Mouse (Mus musculus) midbrain, embryonic 11.5 days (tissue): ENCODE measurements at regions not wholly inside any gene's neighbourhood (a gene's known extent, or its start where the extent isn't known, plus 50 kb on each side); places are given as distances from the start of the nearest gene placed in this dataset.
A peak's percentile ranks its signal among the peaks of the same experiment; 100 is the strongest.

Experiments
- ATAC-seq: fragments of 200-750 bp; cut with Nextera tagmentation; 2 replicates; pipeline ENCODE4 v1.8.0; 2017; ENCODE audit warnings: moderate TSS enrichment, moderate library complexity; ENCODE audit not compliant: low FRiP score
- DNase-seq: peaks from one replicate; pipeline ENCODE4 v3.0.0; 2015; ENCODE audit warnings: low spot score; ENCODE audit errors: missing footprints
- H3K27ac ChIP-seq: fragments of 300-500 bp; sonication (generic); 2 replicates; pipeline ENCODE4 v1.5.1; 2014; ENCODE audit warnings: low read depth, low read length
- H3K27me3 ChIP-seq: fragments of 300-500 bp; sonication (generic); 2 replicates; pipeline ENCODE4 v1.6.1; 2014; ENCODE audit warnings: mild to moderate bottlenecking, low read length, moderate library complexity, mixed read lengths; ENCODE audit not compliant: control insufficient read depth, insufficient read depth
- H3K36me3 ChIP-seq: fragments of 300-500 bp; sonication (generic); 2 replicates; pipeline ENCODE4 v1.6.1; 2014; ENCODE audit warnings: mild to moderate bottlenecking, low read length, moderate library complexity, mixed read lengths; ENCODE audit not compliant: control insufficient read depth, insufficient read depth
- H3K4me1 ChIP-seq: fragments of 300-500 bp; sonication (generic); 2 replicates; pipeline ENCODE4 v1.6.1; 2014; ENCODE audit warnings: low read length; ENCODE audit not compliant: control insufficient read depth, insufficient read depth
- H3K4me2 ChIP-seq: fragments of 300-500 bp; sonication (generic); 2 replicates; pipeline ENCODE4 v1.6.1; 2014; ENCODE audit warnings: mild to moderate bottlenecking, moderate library complexity
- H3K4me3 ChIP-seq: fragments of 300-500 bp; sonication (generic); 2 replicates; pipeline ENCODE4 v1.5.1; 2014; ENCODE audit warnings: low read depth, low read length
- H3K9ac ChIP-seq: fragments of 300-500 bp; sonication (generic); 2 replicates; pipeline ENCODE4 v1.6.1; 2014; ENCODE audit warnings: low read length
- H3K9me3 ChIP-seq: fragments of 300-500 bp; sonication (generic); 2 replicates; pipeline ENCODE4 v1.6.1; 2016; ENCODE audit warnings: low read length; ENCODE audit not compliant: control insufficient read depth
- WGBS: fragments of 180-500 bp; shearing (Covaris S2); extraction: QIAGEN DNeasy Blood & Tissue Kit; methylation state at CpG from one replicate; pipeline ENCODE4 v1.1.7; 2014; 5-methylcytosine and 5-hydroxymethylcytosine counted together

DNA sequence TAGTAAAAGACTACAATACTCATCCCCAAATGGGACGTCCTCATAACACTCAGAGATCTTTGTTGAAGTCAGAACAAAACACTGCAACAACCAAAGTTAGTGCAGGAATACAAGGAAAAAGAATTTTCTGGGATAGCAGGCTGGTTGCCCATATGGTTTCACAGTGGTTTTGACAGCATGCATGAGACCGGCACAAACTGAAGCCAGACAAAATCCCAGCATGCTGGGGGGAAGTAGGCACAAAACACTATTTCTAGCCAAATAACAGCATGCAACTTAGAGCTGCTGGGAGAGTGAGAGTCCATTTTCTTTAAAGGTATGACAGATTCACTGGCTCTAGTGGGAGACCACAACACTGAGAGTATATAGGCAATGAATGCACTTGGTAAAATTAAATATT lies 619.1 kb upstream of the Manea start:
- DNase-seq (no peak), ATAC-seq (no peak)
- Histone ChIP-seq H3K4me2 (no peak overlapping the region), H3K27me3 (no peaks in the 10 kb centered on the region), H3K27ac (no peak overlapping the region), H3K9ac (no peak overlapping the region), H3K36me3 (no peaks in the 10 kb centered on the region), H3K4me1 (no peaks in the 10 kb centered on the region), H3K4me3 (no peak overlapping the region), H3K9me3 (no peaks in the 10 kb centered on the region)
- 86% methylated on average over 2 of the region's 2 CpGs for WGBS

DNA sequence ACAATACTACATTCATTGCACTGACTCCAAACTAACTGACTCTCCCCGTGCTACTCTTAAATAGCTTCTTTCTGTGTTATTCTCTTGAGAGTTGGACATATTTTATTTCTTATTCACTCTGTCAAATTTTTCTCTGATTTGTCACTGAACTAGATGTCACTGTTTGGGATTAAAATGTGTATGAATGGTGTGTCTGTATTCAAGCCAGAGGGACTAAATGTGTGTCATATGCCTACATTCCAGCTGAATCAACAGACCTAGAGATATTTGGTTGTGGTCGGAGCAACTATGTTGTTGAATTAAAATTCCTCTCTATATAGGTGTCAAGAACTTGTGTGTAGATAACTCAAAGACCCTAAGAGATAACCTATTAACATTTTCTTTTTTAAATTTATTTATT lies 618.2 kb upstream of the Manea start:
- Histone ChIP-seq H3K36me3 (no peaks in the 10 kb centered on the region), H3K27ac (no peak overlapping the region), H3K27me3 (no peaks in the 10 kb centered on the region), H3K4me2 (no peak overlapping the region), H3K4me1 (no peaks in the 10 kb centered on the region), H3K9ac (no peak overlapping the region), H3K9me3 (no peaks in the 10 kb centered on the region), H3K4me3 (no peak overlapping the region)
- 92% methylated on average over 2 of the region's 2 CpGs for WGBS
- ATAC-seq (no peak), DNase-seq (no peak)

DNA sequence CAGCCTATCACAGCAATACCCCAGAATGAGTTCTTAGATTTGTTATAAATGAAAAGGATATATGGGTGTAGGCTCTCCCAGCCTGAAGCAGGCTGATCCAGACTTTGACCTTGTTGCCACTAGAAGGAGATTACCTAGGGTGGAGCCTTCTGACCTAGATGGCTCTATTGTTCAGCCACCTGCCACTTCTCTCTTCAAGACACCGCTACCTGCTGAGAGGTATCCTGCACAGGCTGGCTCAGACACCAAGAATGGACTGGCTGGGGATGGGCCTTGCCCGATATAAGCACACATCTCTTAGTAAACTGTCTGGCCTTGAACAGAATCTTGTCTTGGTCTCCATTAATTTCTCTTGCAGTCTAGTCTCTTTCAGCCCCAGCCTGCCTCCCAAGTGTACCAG lies 597.9 kb upstream of the Manea start:
- ATAC-seq: no peak
- H3K9ac ChIP-seq: no peak overlapping the region
- DNase-seq: no peak
- H3K27me3 ChIP-seq: no peaks in the 10 kb centered on the region
- no peaks in the 10 kb centered on the region for H3K9me3 ChIP-seq
- no peak overlapping the region for H3K27ac ChIP-seq
- WGBS: 91% methylated on average over 2 of the region's 2 CpGs
- no peak overlapping the region for H3K4me2 ChIP-seq
- H3K4me1 ChIP-seq: no peaks in the 10 kb centered on the region
- H3K36me3 ChIP-seq: no peaks in the 10 kb centered on the region
- H3K4me3 ChIP-seq: no peak overlapping the region

DNA sequence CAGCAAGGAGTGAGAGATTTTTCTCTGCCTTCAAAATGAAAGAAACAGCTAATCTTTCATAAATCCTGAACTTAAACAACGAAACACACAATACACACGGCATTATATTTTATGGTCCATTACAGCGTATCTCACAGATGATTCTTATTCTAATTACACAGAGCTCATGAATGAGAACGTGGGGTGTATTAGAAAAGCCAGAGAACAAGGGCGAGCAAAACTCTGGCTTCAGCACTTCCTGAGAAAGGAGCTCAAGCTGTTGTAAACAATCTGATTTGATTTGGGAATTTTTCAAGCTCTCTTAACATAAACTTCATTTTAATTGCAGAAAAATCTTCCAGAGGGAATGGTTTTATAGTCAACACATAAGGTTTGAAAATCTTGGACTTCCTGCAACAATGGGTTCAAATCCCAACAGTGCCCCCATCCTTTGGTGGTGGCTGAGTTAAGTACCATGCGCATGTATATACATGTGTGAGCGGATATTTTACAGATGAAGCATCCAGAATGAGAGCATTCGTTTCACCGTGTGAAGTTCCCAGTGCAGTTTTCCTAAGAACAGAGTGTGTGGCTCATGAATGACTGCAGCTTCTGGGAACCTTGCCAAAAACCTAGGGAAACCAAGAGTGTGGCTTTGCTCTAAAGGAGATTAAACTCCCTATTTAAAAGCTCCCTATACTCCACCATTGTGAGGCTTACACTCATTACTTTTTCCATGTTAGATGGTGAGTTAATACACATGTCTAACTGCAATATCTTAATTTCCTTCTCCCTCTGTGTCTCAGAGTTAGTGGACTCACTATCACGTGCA lies 587.5 kb upstream of the Manea start:
- Histone ChIP-seq H3K36me3 (no peaks in the 10 kb centered on the region), H3K9me3 (no peaks in the 10 kb centered on the region), H3K4me3 (no peak overlapping the region), H3K4me1 (peaks cover 4% of the 10 kb centered on the region; the same call in 1 of the 2 replicates), H3K9ac (no peak overlapping the region), H3K4me2 (no peak overlapping the region), H3K27ac (no peak overlapping the region), H3K27me3 (no peaks in the 10 kb centered on the region; the same call in 1 of the 2 replicates)
- ATAC-seq (peak; percentile 89), DNase-seq (peak; percentile 91)
- WGBS: 51% methylated on average over 10 of the region's 10 CpGs

DNA sequence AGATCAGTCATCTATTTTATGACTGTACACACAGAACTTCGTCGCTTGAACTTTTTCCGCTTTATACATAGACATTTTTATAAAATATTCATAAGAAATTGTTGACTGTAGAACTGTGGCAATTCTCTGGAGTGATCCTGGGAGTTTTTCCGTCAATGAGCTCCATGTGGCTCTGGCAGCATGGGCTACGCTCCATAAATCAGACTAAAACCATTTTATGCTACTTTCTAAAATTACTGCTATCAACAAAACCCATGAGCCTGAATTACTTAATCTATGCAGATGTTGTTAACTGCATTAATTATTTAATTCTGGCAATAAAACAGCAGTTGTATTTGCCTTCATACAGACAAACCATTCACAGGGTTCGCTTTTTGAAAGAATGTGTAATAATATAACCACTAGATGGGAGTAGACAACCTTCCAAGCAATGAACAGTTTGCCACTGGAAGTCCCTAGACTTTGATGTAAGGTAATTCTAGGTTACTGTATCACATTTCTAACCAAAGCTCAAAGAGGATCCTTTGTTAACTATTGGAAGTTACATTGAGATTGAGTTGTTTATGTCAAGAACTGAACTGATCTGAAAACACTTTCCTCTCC lies 583.3 kb upstream of the Manea start:
- Histone ChIP-seq H3K27me3 (no peaks in the 10 kb centered on the region), H3K36me3 (no peaks in the 10 kb centered on the region), H3K9ac (no peak overlapping the region), H3K4me2 (no peak overlapping the region), H3K4me1 (peaks cover 4% of the 10 kb centered on the region; the same call in 1 of the 2 replicates), H3K27ac (no peak overlapping the region), H3K9me3 (no peaks in the 10 kb centered on the region), H3K4me3 (no peak overlapping the region)
- DNase-seq (peak; percentile 88), ATAC-seq (peak; percentile 38; the same call in 1 of the 2 replicates)
- 69% methylated on average over 6 of the region's 6 CpGs for WGBS

DNA sequence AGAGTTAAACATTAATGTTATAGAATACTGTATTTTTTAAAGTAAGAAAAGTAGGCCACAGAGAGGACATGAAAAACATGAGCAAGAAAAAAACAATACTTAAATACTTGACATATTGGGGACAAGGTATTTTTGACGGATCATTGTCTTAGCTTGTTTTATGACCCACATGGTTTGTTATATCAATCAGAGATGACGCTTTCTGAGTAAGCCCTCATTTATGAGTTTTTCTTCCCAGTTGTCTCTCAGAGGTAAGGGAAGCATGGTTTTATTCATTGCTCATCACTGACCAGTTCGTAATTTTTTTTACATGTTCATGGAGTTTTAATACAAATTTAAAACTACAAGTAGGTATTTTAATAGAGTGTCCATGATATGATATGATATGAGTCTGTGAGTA lies 579.4 kb upstream of the Manea start:
- 89% methylated on average over 3 of the region's 3 CpGs for WGBS

DNA sequence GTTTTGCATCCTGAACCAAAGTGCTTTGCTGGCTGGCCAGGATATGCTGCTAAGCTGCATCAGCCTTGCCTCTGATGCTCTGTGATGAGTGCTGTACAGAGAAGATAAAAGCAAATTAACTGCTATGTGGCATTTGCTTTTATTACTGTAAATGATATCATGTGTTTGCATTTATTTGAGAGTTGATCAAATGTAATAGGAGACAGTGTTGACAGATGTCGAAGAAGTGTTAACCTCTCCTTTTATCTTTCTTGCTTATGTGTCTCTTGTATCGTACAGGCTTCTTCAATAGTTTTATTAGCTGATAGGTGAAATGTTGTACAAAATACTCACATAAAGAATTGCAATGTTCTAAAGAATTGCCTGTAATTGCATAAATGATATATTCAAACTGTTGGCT lies 541.8 kb upstream of the Manea start:
- Histone ChIP-seq H3K9me3 (no peaks in the 10 kb centered on the region), H3K36me3 (no peaks in the 10 kb centered on the region), H3K27me3 (no peaks in the 10 kb centered on the region), H3K4me2 (no peak overlapping the region), H3K4me1 (no peaks in the 10 kb centered on the region), H3K27ac (no peak overlapping the region), H3K9ac (no peak overlapping the region), H3K4me3 (no peak overlapping the region)
- DNase-seq: no peak
- WGBS: 93% methylated on average over 2 of the region's 2 CpGs
- no peak for ATAC-seq

More for the DNA sequence above, 579.4 kb upstream of the Manea start:
- Histone ChIP-seq H3K4me3 (no peak overlapping the region), H3K27me3 (no peaks in the 10 kb centered on the region), H3K9me3 (no peaks in the 10 kb centered on the region), H3K36me3 (no peaks in the 10 kb centered on the region), H3K4me1 (peaks cover 2% of the 10 kb centered on the region; the same call in 1 of the 2 replicates), H3K27ac (no peak overlapping the region), H3K4me2 (no peak overlapping the region), H3K9ac (no peak overlapping the region)
- DNase-seq (peak; percentile 67), ATAC-seq (no peak)

DNA sequence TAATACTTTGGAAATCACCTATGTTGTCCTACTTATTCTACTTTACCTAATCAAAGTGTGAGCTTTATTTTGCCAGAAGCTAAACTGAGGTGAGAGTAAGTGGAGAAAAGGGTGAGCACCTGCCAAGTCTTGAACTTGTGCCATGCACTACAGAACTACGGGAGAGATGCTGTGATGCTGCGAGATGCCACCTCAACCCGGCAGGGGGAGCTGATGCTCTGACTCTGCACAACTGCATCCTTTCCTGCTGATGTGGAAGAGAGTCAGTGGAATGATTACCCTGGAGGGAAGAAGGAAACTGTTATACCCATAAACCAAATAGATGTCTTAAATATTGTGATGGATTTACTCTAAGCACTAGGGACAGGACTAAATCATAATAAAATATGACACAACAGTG lies 532.3 kb upstream of the Manea start:
- Histone ChIP-seq H3K9me3 (no peaks in the 10 kb centered on the region), H3K4me2 (no peak overlapping the region), H3K4me1 (no peaks in the 10 kb centered on the region), H3K27me3 (no peaks in the 10 kb centered on the region), H3K36me3 (no peaks in the 10 kb centered on the region), H3K9ac (no peak overlapping the region), H3K27ac (no peak overlapping the region), H3K4me3 (no peak overlapping the region)
- ATAC-seq: no peak
- WGBS: 42% methylated on average over 3 of the region's 3 CpGs
- DNase-seq: no peak

DNA sequence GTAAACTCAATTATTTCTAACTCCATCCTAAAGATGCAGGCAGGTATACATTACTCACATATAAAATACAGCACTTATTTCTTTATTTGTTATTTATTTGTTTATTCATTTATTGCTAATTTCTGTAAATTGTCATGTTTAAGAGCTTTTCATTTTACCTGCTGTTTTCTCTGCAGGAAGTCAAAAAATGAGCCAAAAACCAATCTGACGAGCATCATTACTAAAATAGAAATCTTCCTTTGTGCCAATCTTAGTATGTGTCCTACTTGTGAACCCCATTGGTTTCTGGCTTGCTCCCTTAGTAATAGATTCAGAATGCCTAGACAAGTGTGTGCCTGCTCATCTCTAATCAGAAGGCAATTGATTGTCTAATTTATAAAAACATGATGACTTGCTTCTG lies 495.1 kb upstream of the Manea start:
- H3K27me3 ChIP-seq: no peaks in the 10 kb centered on the region

More for the DNA sequence above, 495.1 kb upstream of the Manea start:
- no peak for ATAC-seq
- no peak for DNase-seq
- Histone ChIP-seq H3K4me3 (no peak overlapping the region), H3K9ac (no peak overlapping the region), H3K36me3 (no peaks in the 10 kb centered on the region), H3K4me1 (no peaks in the 10 kb centered on the region), H3K27ac (no peak overlapping the region), H3K9me3 (no peaks in the 10 kb centered on the region), H3K4me2 (no peak overlapping the region)
- WGBS: 78% methylated on average over 1 of the region's 1 CpGs
